Comparison of ENCODE assay signal across 25 mouse cellular contexts in the genomic region with DNA sequence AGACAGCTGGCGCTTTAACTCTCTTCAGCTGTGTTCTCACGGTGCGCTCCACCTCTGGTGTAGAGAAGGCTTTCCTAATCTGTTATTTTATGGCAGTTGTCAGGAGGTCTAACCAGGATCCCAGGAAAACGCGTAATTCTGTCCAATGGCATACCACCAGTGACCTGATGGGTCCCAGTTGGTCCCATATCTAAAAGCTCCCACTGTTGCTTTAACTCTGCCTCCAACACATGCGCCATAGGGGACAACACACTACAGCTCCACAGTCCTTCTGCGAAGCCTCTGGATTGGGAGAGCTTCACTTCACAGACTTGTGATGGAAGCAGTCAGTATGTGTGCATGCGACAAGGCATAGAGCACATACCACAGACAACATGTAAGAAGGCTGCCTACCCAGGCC. TPM values are rescaled to one million over a fixed set of nuclear protein-coding genes. Genes with fewer than 3 reads are reported as not detected.
"Had no signal": no experiment of that assay in that cellular context is flagged by ENCODE, and none has a peak within 500 bp of the region (broad histone marks: within the 10 kb centered on the region; RNA-seq: fewer than 3 reads in every experiment).

No protein-coding gene starts in this region.

RNA-seq across cellular contexts. Expression of gene Gm49721, which starts 1.4 kb away (rescaled TPM):
- total RNA-seq: gastrocnemius, postnatal 14 days; gastrocnemius, postnatal 36 days; heart, adult 18-20 months; heart, adult 8-10 months; heart, postnatal 10 days; heart, postnatal 25 days; heart, postnatal 4 days; layer of hippocampus, postnatal 25 days had no signal
- polyA plus RNA-seq: heart, embryonic 14.5 days had no signal

RNA-seq across cellular contexts. Expression of gene Gm1604a, which starts 45.2 kb away (rescaled TPM):
- total RNA-seq: gastrocnemius, adult 8-10 months; gastrocnemius, postnatal 14 days; gastrocnemius, postnatal 36 days; heart, adult 18-20 months; heart, adult 8-10 months; heart, postnatal 10 days; heart, postnatal 25 days; heart, postnatal 4 days had no signal
- polyA plus RNA-seq: gonadal fat pad, adult 2 months; heart, embryonic 10.5 days; heart, embryonic 12.5 days; heart, embryonic 14.5 days; hindbrain, embryonic 10.5 days; hindbrain, embryonic 12.5 days; hindbrain, embryonic 14.5 days; hindbrain, embryonic 16.5 days; inflammation-experienced regulatory T-cells, adult 6 months; intestine, embryonic 15.5 days; intestine, postnatal 0 days; limb, embryonic 10.5 days; limb, embryonic 12.5 days; limb, embryonic 14.5 days; liver, embryonic 11.5 days; liver, embryonic 13.5 days had no signal
